Mouse (Mus musculus): Measurements from ENCODE around the gene Plekhg6. TPM values are rescaled to one million over a fixed set of nuclear protein-coding genes. Genes with fewer than 3 reads are reported as not detected.

Plekhg6 gene
- polyA plus RNA-seq, 1 experiment from 2014 or later = 13.2 TPM

DNA sequence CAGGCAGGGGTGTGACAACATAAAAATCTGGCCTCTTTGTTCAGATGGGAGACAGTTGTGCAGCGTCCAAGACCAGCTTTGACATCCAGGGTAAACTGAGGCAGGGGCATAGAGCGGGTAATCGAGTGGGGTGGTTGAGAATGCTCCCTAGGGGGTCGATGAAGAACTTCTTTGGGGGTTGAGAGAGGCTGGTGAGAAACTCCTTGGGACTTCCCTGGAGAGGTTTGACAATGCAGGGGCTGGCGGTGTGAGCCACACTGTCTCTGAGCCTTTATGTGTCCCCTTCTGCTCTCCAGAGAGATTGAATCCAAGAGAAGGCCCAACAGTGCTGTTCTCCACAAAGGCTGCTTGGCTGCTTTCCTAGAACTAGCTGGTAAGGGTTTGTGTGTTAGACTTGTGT, 9.3 kb upstream of the Plekhg6 start:
- H3K4me3 ChIP-seq (ENCODE audit: low read length) = no peak overlapping the region
- H3K4me2 ChIP-seq (ENCODE audit: low read depth, low read length) = no peak overlapping the region
- H3K9ac ChIP-seq (ENCODE audit: low read depth, low read length) = no peak overlapping the region
- no peak for ATAC-seq
- WGBS = 88% methylated on average over 5 of the region's 5 CpGs
- no peak overlapping the region for H3K27ac ChIP-seq (ENCODE audit: low read length)
- H3K27me3 ChIP-seq (replicated peaks; ENCODE audit: control insufficient read depth, insufficient read depth, low read length) = no peaks in the 10 kb centered on the region
- H3K9me3 ChIP-seq (ENCODE audit: control insufficient read depth, low read length) = no peaks in the 10 kb centered on the region
- 0 out of 2 replicates have a peak, but pooled peaks cover 7% of the 10 kb centered on the region for H3K4me1 ChIP-seq (ENCODE audit: control insufficient read depth, insufficient read depth, low read length)
- H3K36me3 ChIP-seq (ENCODE audit: control insufficient read depth, insufficient read depth, low read length) = no peaks in the 10 kb centered on the region

DNA sequence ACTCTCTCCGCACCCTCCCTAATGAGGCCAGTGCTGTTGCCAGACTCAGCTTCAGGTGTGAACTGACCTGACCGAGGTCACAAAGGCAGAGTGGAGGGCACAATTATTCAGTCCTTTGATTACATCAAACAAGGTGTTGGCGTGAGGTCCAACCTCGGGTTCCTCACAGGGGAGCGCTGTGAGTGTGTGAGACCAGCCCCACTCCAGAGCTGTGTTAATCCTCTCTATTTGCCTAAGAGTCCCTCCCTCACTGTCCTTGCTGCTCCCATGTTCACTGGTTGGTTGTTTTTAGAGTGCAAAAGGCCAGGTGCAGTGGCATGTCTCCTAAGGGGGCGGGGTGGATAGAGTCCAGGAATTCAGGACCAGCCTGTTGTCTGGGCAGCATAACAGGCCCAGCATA, 5.5 kb upstream of the Plekhg6 start:
- Histone ChIP-seq H3K9me3 (ENCODE audit: control insufficient read depth, low read length) (no peaks in the 10 kb centered on the region), H3K4me2 (ENCODE audit: low read depth, low read length) (no peak overlapping the region), H3K36me3 (ENCODE audit: control insufficient read depth, insufficient read depth, low read length) (no peaks in the 10 kb centered on the region), H3K4me3 (ENCODE audit: low read length) (no peak overlapping the region), H3K27ac (ENCODE audit: low read length) (0 out of 2 replicates have a peak overlapping the region, but pooled peaks have one; percentile 15), H3K27me3 (replicated peaks; ENCODE audit: control insufficient read depth, insufficient read depth, low read length) (no peaks in the 10 kb centered on the region; the same call in 1 of the 2 replicates), H3K4me1 (ENCODE audit: control insufficient read depth, insufficient read depth, low read length) (peaks cover 11% of the 10 kb centered on the region; the same call in 1 of the 2 replicates), H3K9ac (ENCODE audit: low read depth, low read length) (no peak overlapping the region)
- WGBS = 47% methylated on average over 6 of the region's 6 CpGs
- peak; percentile 40; the same call in 1 of the 2 replicates for ATAC-seq

DNA sequence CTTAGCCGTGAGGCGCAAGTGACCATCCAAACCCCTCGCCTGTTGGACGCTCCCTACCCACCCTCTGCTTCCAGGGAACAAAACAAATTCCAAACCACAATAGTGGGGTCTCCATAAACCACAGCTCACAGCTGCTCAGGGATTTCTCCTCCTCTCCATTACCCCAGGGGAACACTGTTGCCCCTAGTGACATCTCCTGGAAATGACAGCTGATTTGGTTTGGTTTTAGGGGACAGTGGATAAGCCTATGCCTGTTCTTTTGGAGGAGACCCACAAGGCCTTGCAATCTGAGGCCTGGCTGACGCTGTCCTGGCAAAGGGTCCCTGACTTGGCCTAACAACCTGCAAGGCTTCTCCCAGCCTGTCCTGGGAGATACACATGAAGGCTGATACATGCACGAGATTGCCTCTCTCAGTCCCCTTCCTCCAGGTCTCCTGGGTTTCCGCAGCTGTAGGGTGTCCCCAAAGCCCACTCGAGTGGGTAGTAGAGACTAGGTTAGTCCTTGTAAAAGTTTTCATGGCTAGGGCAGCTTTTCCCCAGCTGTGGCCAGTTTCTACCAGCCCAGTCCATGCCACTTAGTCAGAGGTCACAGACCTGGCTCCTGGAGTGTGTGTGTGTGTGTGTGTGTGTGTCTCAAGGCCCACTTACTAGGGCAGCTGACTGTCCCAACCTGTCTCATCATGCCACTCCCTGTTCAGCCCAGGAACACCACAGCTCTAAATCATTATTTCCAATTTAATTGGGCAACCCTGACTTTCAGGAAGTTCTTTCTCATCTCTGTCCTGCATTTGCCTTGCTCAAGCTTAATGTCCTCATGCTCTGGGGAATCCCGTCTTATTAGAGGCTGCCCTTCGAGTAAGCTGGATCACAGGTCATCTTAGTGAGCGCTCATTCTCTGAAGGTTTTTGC, 4.7 kb upstream of the Plekhg6 start:
- H3K27me3 ChIP-seq (replicated peaks; ENCODE audit: control insufficient read depth, insufficient read depth, low read length) = peaks cover 7% of the 10 kb centered on the region; the same call in 1 of the 2 replicates
- 70% methylated on average over 11 of the region's 11 CpGs for WGBS
- H3K4me2 ChIP-seq (ENCODE audit: low read depth, low read length) = no peak overlapping the region
- no peak overlapping the region for H3K9ac ChIP-seq (ENCODE audit: low read depth, low read length)
- no peak overlapping the region for H3K4me3 ChIP-seq (ENCODE audit: low read length)
- H3K27ac ChIP-seq (ENCODE audit: low read length) = no peak overlapping the region
- ATAC-seq = no peak
- peaks cover 18% of the 10 kb centered on the region for H3K4me1 ChIP-seq (ENCODE audit: control insufficient read depth, insufficient read depth, low read length)
- no peaks in the 10 kb centered on the region for H3K36me3 ChIP-seq (ENCODE audit: control insufficient read depth, insufficient read depth, low read length)
- no peaks in the 10 kb centered on the region for H3K9me3 ChIP-seq (ENCODE audit: control insufficient read depth, low read length)

DNA sequence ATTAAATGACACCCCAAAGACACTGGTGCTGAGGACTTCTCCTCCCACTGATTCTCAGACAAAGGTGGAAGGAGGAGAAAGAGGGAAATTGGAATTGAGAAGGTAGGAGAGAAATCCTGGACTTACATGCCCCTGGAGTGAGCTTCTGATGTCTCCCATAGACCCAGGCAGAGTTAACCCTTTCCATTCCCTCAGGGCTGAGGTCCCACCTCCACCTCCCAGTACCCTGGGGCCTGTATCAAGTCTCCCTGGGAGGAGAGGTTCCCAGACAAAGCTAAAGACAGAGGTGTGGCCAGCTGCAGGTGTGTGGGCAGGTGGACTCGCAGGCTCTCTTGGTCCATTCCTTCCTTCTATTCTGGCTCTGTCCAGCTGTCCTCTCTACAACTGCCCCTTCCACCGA, 1.4 kb upstream of the Plekhg6 start:
- Histone ChIP-seq H3K4me3 (ENCODE audit: low read length) (no peak overlapping the region), H3K4me1 (ENCODE audit: control insufficient read depth, insufficient read depth, low read length) (peaks cover 46% of the 10 kb centered on the region), H3K9me3 (ENCODE audit: control insufficient read depth, low read length) (no peaks in the 10 kb centered on the region), H3K9ac (ENCODE audit: low read depth, low read length) (no peak overlapping the region), H3K27ac (ENCODE audit: low read length) (no peak overlapping the region), H3K27me3 (replicated peaks; ENCODE audit: control insufficient read depth, insufficient read depth, low read length) (peaks cover 12% of the 10 kb centered on the region; the same call in 1 of the 2 replicates), H3K4me2 (ENCODE audit: low read depth, low read length) (no peak overlapping the region), H3K36me3 (ENCODE audit: control insufficient read depth, insufficient read depth, low read length) (no peaks in the 10 kb centered on the region)
- WGBS = 61% methylated on average over 2 of the region's 2 CpGs
- no peak for ATAC-seq

DNA sequence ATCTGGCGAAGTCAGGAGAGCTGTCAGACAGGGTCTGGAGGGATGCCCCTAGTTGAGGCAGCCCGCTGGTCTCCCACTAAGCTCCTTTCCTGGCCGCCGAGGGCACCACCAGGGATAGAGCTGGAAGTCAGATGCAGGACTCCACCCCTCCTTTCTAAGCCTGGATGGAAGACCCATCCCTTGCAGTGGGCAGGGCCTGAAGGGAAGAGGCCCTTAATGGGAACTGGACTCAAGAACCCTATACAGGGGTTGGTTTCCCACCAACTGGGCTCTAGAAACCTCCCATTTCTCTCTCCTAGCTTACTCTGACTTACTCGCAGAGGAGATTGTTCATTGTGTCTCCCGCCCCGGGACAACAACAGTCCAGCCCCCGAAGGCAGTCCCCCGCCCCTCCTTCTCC, 812 bp downstream of the Plekhg6 start:
- peak; percentile 37 for ATAC-seq
- H3K4me1 ChIP-seq (ENCODE audit: control insufficient read depth, insufficient read depth, low read length) = peaks cover 39% of the 10 kb centered on the region
- H3K27ac ChIP-seq (ENCODE audit: low read length) = peak overlapping the region; percentile 70
- peak overlapping the region; percentile 52 for H3K4me3 ChIP-seq (ENCODE audit: low read length)
- H3K9me3 ChIP-seq (ENCODE audit: control insufficient read depth, low read length) = no peaks in the 10 kb centered on the region
- no peaks in the 10 kb centered on the region for H3K36me3 ChIP-seq (ENCODE audit: control insufficient read depth, insufficient read depth, low read length)
- 8% methylated on average over 9 of the region's 9 CpGs for WGBS
- H3K27me3 ChIP-seq (replicated peaks; ENCODE audit: control insufficient read depth, insufficient read depth, low read length) = peaks cover 12% of the 10 kb centered on the region; the same call in 1 of the 2 replicates
- peak overlapping the region; percentile 65 for H3K9ac ChIP-seq (ENCODE audit: low read depth, low read length)
- peak overlapping the region; percentile 73 for H3K4me2 ChIP-seq (ENCODE audit: low read depth, low read length)

DNA sequence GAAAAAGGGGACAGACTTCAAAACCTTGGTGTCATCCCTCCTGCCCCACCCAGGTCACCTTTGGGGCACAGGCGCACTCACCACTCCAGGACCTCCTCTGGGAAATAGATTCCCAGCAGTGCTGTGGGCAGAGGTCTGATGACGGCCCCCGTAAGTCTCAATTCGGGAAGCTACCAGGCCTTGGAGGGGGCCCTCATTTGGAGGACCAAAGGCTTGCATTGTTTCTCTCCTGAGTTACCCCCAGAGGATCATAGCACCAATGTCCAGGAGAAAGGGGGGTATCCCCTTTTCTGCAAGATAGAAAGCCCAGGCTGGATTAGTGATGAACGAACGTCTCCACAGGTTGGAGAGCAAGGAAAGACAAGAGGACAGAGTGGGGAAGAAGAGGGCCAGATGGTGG, 2.0 kb downstream of the Plekhg6 start:
- Histone ChIP-seq H3K27ac (ENCODE audit: low read length) (peak overlapping the region; percentile 54), H3K9me3 (ENCODE audit: control insufficient read depth, low read length) (no peaks in the 10 kb centered on the region), H3K4me2 (ENCODE audit: low read depth, low read length) (peak overlapping the region; percentile 73), H3K9ac (ENCODE audit: low read depth, low read length) (no peak overlapping the region), H3K36me3 (ENCODE audit: control insufficient read depth, insufficient read depth, low read length) (no peaks in the 10 kb centered on the region), H3K4me1 (ENCODE audit: control insufficient read depth, insufficient read depth, low read length) (peaks cover 39% of the 10 kb centered on the region), H3K4me3 (ENCODE audit: low read length) (peak overlapping the region; percentile 18), H3K27me3 (replicated peaks; ENCODE audit: control insufficient read depth, insufficient read depth, low read length) (peaks cover 12% of the 10 kb centered on the region; the same call in 1 of the 2 replicates)
- WGBS = 31% methylated on average over 6 of the region's 6 CpGs
- no peak for ATAC-seq

DNA sequence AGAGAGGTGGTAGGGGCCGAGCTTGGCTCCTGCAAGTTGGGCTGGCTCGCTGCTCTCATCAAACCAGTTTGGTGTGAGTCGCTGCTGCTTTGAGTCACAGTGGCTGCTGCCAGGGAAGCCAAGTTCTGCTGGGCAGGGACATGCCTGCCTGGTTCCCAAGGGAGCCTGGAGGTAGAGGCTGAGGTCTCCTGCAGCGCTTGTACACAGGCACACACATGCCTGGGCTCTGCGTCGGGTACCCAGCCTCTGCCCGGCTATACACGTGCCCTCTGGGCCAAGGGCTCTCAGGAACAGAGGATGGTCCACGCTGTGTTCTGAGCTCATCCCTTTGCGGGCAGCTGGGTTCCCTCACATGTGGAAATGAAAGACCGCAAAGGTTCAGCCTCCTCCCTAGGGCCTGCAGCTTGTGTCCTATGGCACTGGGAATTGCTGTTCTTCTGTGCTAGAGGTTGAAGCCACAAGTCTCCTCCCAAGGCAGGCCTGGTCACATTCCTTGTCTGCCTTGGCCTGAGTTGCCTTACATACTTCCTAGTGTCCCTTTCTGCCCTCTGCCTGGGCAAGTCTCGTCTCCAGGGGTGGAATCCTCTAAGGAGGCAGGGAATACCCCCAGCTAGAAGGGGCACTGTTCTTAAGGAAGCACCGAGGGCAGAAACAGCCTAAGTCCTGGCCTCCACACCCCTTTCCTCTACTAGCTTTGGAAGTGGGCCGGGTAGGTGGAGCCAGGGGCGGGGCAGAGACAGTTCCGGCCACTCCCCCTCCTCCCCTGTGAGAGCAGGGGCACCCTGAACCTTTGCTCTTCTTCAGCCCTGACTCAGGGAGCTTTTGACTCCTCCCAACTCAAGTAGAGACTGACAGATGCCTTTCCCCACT, 2.8 kb downstream of the Plekhg6 start:
- Histone ChIP-seq H3K9me3 (ENCODE audit: control insufficient read depth, low read length) (no peaks in the 10 kb centered on the region), H3K4me3 (ENCODE audit: low read length) (peak overlapping the region; percentile 26), H3K4me1 (ENCODE audit: control insufficient read depth, insufficient read depth, low read length) (peaks cover 39% of the 10 kb centered on the region), H3K36me3 (ENCODE audit: control insufficient read depth, insufficient read depth, low read length) (no peaks in the 10 kb centered on the region), H3K4me2 (ENCODE audit: low read depth, low read length) (peak overlapping the region; percentile 73), H3K27ac (ENCODE audit: low read length) (peak overlapping the region; percentile 85), H3K9ac (ENCODE audit: low read depth, low read length) (peak overlapping the region; percentile 57), H3K27me3 (replicated peaks; ENCODE audit: control insufficient read depth, insufficient read depth, low read length) (peaks cover 12% of the 10 kb centered on the region; the same call in 1 of the 2 replicates)
- ATAC-seq = peak; percentile 75
- 35% methylated on average over 16 of the region's 16 CpGs for WGBS

DNA sequence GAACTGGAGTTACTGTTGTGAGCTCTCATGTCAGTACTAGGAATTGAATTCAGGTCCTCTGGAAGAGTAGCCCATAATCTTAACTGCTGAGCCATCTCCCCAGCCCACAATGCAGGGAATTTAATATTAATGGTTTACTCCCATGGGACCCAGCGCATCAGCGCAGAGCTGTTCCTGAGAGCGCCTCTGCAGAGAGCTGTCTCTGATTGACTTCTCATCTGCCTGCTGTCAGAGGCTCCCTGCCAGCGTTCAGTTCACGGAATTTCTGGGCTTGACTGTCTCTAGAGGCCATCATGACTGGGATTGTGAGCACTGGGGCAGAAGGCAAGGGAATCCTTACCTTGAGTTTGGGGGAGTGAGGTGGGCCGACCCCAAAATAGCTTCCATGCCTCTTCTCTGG, 3.6 kb downstream of the Plekhg6 start:
- H3K9me3 ChIP-seq (ENCODE audit: control insufficient read depth, low read length) = no peaks in the 10 kb centered on the region
- peak overlapping the region; percentile 57; the same call in 1 of the 2 replicates for H3K9ac ChIP-seq (ENCODE audit: low read depth, low read length)
- no peak for ATAC-seq
- 61% methylated on average over 6 of the region's 6 CpGs for WGBS
- no peak overlapping the region for H3K27ac ChIP-seq (ENCODE audit: low read length)
- peaks cover 36% of the 10 kb centered on the region for H3K4me1 ChIP-seq (ENCODE audit: control insufficient read depth, insufficient read depth, low read length)
- H3K27me3 ChIP-seq (replicated peaks; ENCODE audit: control insufficient read depth, insufficient read depth, low read length) = peaks cover 12% of the 10 kb centered on the region; the same call in 1 of the 2 replicates
- no peak overlapping the region for H3K4me2 ChIP-seq (ENCODE audit: low read depth, low read length)
- H3K36me3 ChIP-seq (ENCODE audit: control insufficient read depth, insufficient read depth, low read length) = peaks cover 3% of the 10 kb centered on the region; the same call in 1 of the 2 replicates
- H3K4me3 ChIP-seq (ENCODE audit: low read length) = no peak overlapping the region

All from intestine, embryonic 16.5 days (tissue).